32 mouse cellular contexts compared by ENCODE assay signal in genomic region chr5:93077661-93078323, GRCm38 (mm10). TPM values are rescaled to one million over a fixed set of nuclear protein-coding genes. Genes with fewer than 3 reads are reported as not detected.
A peak's percentile ranks its signal among the peaks of the same experiment; 100 is the strongest.
DNase-seq lines count a peak whose midpoint lies in the region; ATAC-seq lines count a peak whose summit lies in the region.
"Had no signal": no experiment of that assay in that cellular context is flagged by ENCODE, and none has a peak within 500 bp of the region (broad histone marks: within the 10 kb centered on the region; RNA-seq: fewer than 3 reads in every experiment).

No protein-coding gene starts in this region.

- WGBS in neural tube, embryonic 15.5 days: 82% methylated on average over 7 of the region's 7 CpGs

- no peaks in the 10 kb centered on the region for H3K4me1 ChIP-seq in neural tube, embryonic 15.5 days
- H3K4me1 ChIP-seq: embryonic facial prominence, embryonic 13.5 days; forebrain, embryonic 10.5 days; forebrain, embryonic 13.5 days; hindbrain, embryonic 12.5 days; hindbrain, embryonic 15.5 days; intestine, embryonic 15.5 days had no signal

- peak; percentile 8 for DNase-seq in neural tube, embryonic 10.5 days (ENCODE audit: extremely low spot score, low spot score)
- DNase-seq in adipocyte (ENCODE audit: low spot score): peak; percentile 88
- peak; percentile 98 for DNase-seq in gonadal fat pad, adult 2 months (ENCODE audit: low read depth)
- no peak for DNase-seq in embryo, embryonic 11 days
- no peak for DNase-seq in testis, postnatal 14 days (ENCODE audit: low spot score)
- DNase-seq in thymus, postnatal 36 days: no peak
- DNase-seq in embryo, embryonic 9.5 days (ENCODE audit: extremely low spot score): no peak
- DNase-seq: adrenal gland, adult 2 months; adrenal gland, postnatal 14 days; B cell, adult 2 months; cerebellum, adult 11-12 months; cerebellum, adult 8-10 months; cerebellum, postnatal 10 days; cerebellum, postnatal 36 days; gastrocnemius, postnatal 10 days; gastrocnemius, postnatal 36 days; heart, adult 11 months had no signal

- no peaks in the 10 kb centered on the region; the same call in 1 of the 2 replicates for H3K9me3 ChIP-seq in neural tube, embryonic 15.5 days (replicated peaks)
- H3K9me3 ChIP-seq: embryonic facial prominence, embryonic 10.5 days; embryonic facial prominence, embryonic 13.5 days; forebrain, embryonic 10.5 days; forebrain, embryonic 13.5 days; G1E; hindbrain, embryonic 12.5 days; hindbrain, embryonic 15.5 days; intestine, embryonic 15.5 days had no signal

- no peak overlapping the region for H3K27ac ChIP-seq in neural tube, embryonic 15.5 days (replicated peaks)
- H3K27ac ChIP-seq: embryonic facial prominence, embryonic 10.5 days; embryonic facial prominence, embryonic 13.5 days; forebrain, embryonic 10.5 days; forebrain, embryonic 13.5 days; hindbrain, embryonic 12.5 days; hindbrain, embryonic 15.5 days; intestine, embryonic 15.5 days had no signal

- no peak overlapping the region for H3K4me2 ChIP-seq in neural tube, embryonic 15.5 days
- H3K4me2 ChIP-seq: embryonic facial prominence, embryonic 13.5 days; forebrain, embryonic 13.5 days; heart, embryonic 11.5 days; hindbrain, embryonic 12.5 days; hindbrain, embryonic 15.5 days; intestine, embryonic 15.5 days had no signal

- no peak for ATAC-seq in neural tube, embryonic 15.5 days (ENCODE audit: low FRiP score)
- ATAC-seq: forebrain, embryonic 13.5 days; forebrain, embryonic 16.5 days; intestine, embryonic 15.5 days; Patski had no signal

- no peaks in the 10 kb centered on the region for H3K27me3 ChIP-seq in neural tube, embryonic 15.5 days (replicated peaks)
- H3K27me3 ChIP-seq: CH12.LX; embryonic facial prominence, embryonic 13.5 days; forebrain, embryonic 13.5 days; hindbrain, embryonic 12.5 days; hindbrain, embryonic 15.5 days; intestine, embryonic 15.5 days; Patski had no signal

- no peak overlapping the region for H3K9ac ChIP-seq in neural tube, embryonic 15.5 days (replicated peaks)
- H3K9ac ChIP-seq: embryonic facial prominence, embryonic 13.5 days; forebrain, embryonic 13.5 days; hindbrain, embryonic 12.5 days; hindbrain, embryonic 15.5 days; intestine, embryonic 15.5 days had no signal

- H3K4me3 ChIP-seq in neural tube, embryonic 15.5 days (replicated peaks): no peak overlapping the region
- H3K4me3 ChIP-seq: embryonic facial prominence, embryonic 10.5 days; embryonic facial prominence, embryonic 13.5 days; erythroblast, embryonic 14.5 days; forebrain, embryonic 10.5 days; forebrain, embryonic 13.5 days; hindbrain, embryonic 12.5 days; hindbrain, embryonic 15.5 days; intestine, embryonic 15.5 days had no signal

- H3K36me3 ChIP-seq in neural tube, embryonic 15.5 days: no peaks in the 10 kb centered on the region
- H3K36me3 ChIP-seq: embryonic facial prominence, embryonic 10.5 days; embryonic facial prominence, embryonic 13.5 days; forebrain, embryonic 10.5 days; G1E; hindbrain, embryonic 12.5 days; hindbrain, embryonic 15.5 days; intestine, embryonic 15.5 days had no signal

RNA-seq across cellular contexts. Expression of gene Sept11, which starts 15.4 kb away (rescaled TPM):
- 134 and 140 TPM in 2 replicates for polyA plus RNA-seq in neural tube, embryonic 15.5 days (2015; fragmentation: Nextera tagmentation; extraction: Ambion mirVana)
- polyA plus RNA-seq in gonadal fat pad, adult 2 months (2012; rRNA removed): 18.1 and 18.4 TPM in 2 replicates

RNA-seq across cellular contexts. Expression of gene Sowahb, which starts 33.0 kb away (rescaled TPM):
- polyA plus RNA-seq in neural tube, embryonic 15.5 days (2015; fragmentation: Nextera tagmentation; extraction: Ambion mirVana): 0.34 TPM in 1 of 2 replicates, not detected in the other
- polyA plus RNA-seq in gonadal fat pad, adult 2 months (2012; rRNA removed): 0.75 and 0.80 TPM in 2 replicates
- polyA plus RNA-seq: adrenal gland, adult 2 months; forebrain, embryonic 13.5 days; forebrain, embryonic 16.5 days; G1E; heart, postnatal 0 days; hindbrain, embryonic 15.5 days had no signal

Comparison
In these comparisons a context has a peak if more than half of its experiments do, and no peak if none do; other contexts are left out.
1. DNase-seq: peak in neural tube, embryonic 10.5 days (single experiment), adipocyte (single experiment) and gonadal fat pad, adult 2 months (single experiment); none in embryo, embryonic 11 days (single experiment), testis, postnatal 14 days (single experiment), thymus, postnatal 36 days (0 of 2) and embryo, embryonic 9.5 days (single experiment).